Mouse (Mus musculus) bone marrow, adult 2 months (tissue): ENCODE results near the gene Olfr714.

Experiments used
- CTCF ChIP-seq: fragments of 200-500 bp; IDR thresholded peaks from 2 replicates; pipeline ENCODE4 v1.5.1; 2011; ENCODE audit warnings: low read length, control low read depth; ENCODE audit not compliant: control insufficient read depth, insufficient read depth
- POLR2A ChIP-seq: fragments of 200-500 bp; IDR thresholded peaks from 2 replicates; pipeline ENCODE4 v1.6.1; 2011; ENCODE audit warnings: low read depth, mild to moderate bottlenecking, control low read depth, low read length, borderline replicate concordance; ENCODE audit not compliant: control insufficient read depth

DNA sequence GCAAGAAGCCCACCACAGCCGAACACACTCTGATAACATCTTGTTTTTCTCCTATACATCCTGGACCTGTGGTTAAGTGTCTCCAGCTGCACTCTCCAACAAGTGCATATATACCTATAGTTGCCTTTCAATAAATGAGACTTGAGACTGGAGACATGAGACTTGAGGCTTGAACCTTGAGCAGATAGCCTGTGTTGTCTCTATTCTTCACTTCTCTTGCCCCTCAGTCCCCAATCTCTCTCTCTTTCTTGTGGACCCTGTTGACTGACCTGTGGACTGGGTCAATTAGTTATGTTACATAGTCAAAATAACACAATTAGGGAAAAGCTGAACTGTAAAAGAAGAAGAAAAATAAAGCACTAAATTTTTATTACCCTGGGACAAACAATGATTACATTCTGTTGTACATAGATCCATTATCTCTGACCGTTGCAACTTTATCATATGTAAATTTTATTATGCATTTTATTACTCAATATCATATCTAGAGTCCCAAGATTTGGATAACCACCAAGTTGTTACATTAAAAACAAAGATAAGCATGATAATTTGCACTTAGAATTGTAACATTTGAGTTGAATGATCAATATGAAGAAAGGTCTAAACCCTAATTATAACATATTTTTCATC, 30.7 kb upstream of the Olfr714 start:
- TF ChIP-seq POLR2A (no peak), CTCF (no peak)
